Mouse (Mus musculus) liver, embryonic 16.5 days (tissue): Measurements from ENCODE around the gene Ahsg. TPM values are rescaled to one million over a fixed set of nuclear protein-coding genes. Genes with fewer than 3 reads are reported as not detected.

ENCODE experiments used
- ATAC-seq: fragments of 200-750 bp; cut with Nextera tagmentation; 2 replicates; pipeline ENCODE4 v1.8.0; 2017; ENCODE audit warnings: low read depth, mild to moderate bottlenecking, moderate number of reproducible peaks, moderate library complexity
- H3K27ac ChIP-seq: fragments of 300-500 bp; sonication (generic); 2 replicates; pipeline ENCODE4 v1.5.1; 2014; ENCODE audit warnings: mild to moderate bottlenecking, low read length
- H3K27me3 ChIP-seq: fragments of 300-500 bp; sonication (generic); 2 replicates; pipeline ENCODE4 v1.6.1; 2014; ENCODE audit warnings: low read depth, low read length, mixed read lengths; ENCODE audit not compliant: control insufficient read depth, insufficient read depth
- H3K36me3 ChIP-seq: fragments of 300-500 bp; sonication (generic); 2 replicates; pipeline ENCODE4 v1.6.1; 2014; ENCODE audit warnings: mild to moderate bottlenecking; ENCODE audit not compliant: control insufficient read depth, insufficient read depth
- H3K4me1 ChIP-seq: fragments of 300-500 bp; sonication (generic); 2 replicates; pipeline ENCODE4 v1.6.1; 2014; ENCODE audit warnings: low read depth, low read length, mixed read lengths; ENCODE audit not compliant: control insufficient read depth
- H3K4me2 ChIP-seq: fragments of 300-500 bp; sonication (generic); 2 replicates; pipeline ENCODE4 v1.6.1; 2014; ENCODE audit warnings: low read depth, low read length, mixed read lengths
- H3K4me3 ChIP-seq: fragments of 300-500 bp; sonication (generic); 2 replicates; pipeline ENCODE4 v1.5.1; 2014; ENCODE audit warnings: low read depth, mild to moderate bottlenecking, low read length
- H3K9ac ChIP-seq: fragments of 300-500 bp; sonication (generic); 2 replicates; pipeline ENCODE4 v1.6.1; 2014; ENCODE audit warnings: low read depth, low read length
- H3K9me3 ChIP-seq: fragments of 300-500 bp; sonication (generic); replicated peaks from 2 replicates; pipeline ENCODE4 v1.6.1; 2016; ENCODE audit warnings: low read length; ENCODE audit not compliant: control insufficient read depth
- WGBS: fragments of 180-500 bp; shearing (Covaris S2); extraction: QIAGEN DNeasy Blood & Tissue Kit; methylation state at CpG from one replicate; pipeline ENCODE4 v1.1.7; 2014; ENCODE audit not compliant: insufficient replicate concordance; 5-methylcytosine and 5-hydroxymethylcytosine counted together
- polyA plus RNA-seq: library from polyadenylated mRNA; unstranded; fragments of >200 nt; fragmentation: Nextera tagmentation; extraction: Ambion mirVana; gene quantifications from 2 replicates; pipeline ENCODE4 v1.2.1, GENCODE M21; 2015

Gene Ahsg
- polyA plus RNA-seq, 1 experiment from 2014 or later = 6,290 TPM

GRCm38 (mm10) chr16:22856773-22857172 is 34.3 kb upstream of the Ahsg start:
- Histone ChIP-seq H3K4me1 (peaks cover 37% of the 10 kb centered on the region), H3K9ac (peak overlapping the region; percentile 71), H3K4me2 (peak overlapping the region; percentile 96), H3K4me3 (peak overlapping the region; percentile 86), H3K9me3 (no peaks in the 10 kb centered on the region), H3K27ac (peak overlapping the region; percentile 97), H3K36me3 (peaks cover 2% of the 10 kb centered on the region; the same call in 1 of the 2 replicates), H3K27me3 (no peaks in the 10 kb centered on the region)
- peak; percentile 25 for ATAC-seq
- WGBS = 2% methylated on average over 9 of the region's 9 CpGs

GRCm38 (mm10) chr16:22857431-22858113 is 33.5 kb upstream of the Ahsg start, which contains the start of the genes Tbccd1 and Dnajb11:
Gene Tbccd1, minus strand, starts transcription at chr16:22857669.
Gene Dnajb11, plus strand, starts transcription at chr16:22857845.
- WGBS = under 1% methylated on average over 62 of the region's 62 CpGs
- peaks cover 2% of the 10 kb centered on the region for H3K36me3 ChIP-seq

GRCm38 (mm10) chr16:22872397-22872796 is 18.7 kb upstream of the Ahsg start:
- no peak overlapping the region for H3K9ac ChIP-seq
- H3K27me3 ChIP-seq = no peaks in the 10 kb centered on the region
- H3K4me1 ChIP-seq = no peaks in the 10 kb centered on the region
- no peak overlapping the region for H3K4me2 ChIP-seq
- no peak overlapping the region for H3K27ac ChIP-seq
- H3K36me3 ChIP-seq = peaks cover 50% of the 10 kb centered on the region
- no peaks in the 10 kb centered on the region for H3K9me3 ChIP-seq
- WGBS = 85% methylated on average over 8 of the region's 8 CpGs
- ATAC-seq = no peak
- no peak overlapping the region for H3K4me3 ChIP-seq

More at GRCm38 (mm10) chr16:22857431-22858113, 33.5 kb upstream of the Ahsg start, which contains the start of the genes Tbccd1 and Dnajb11:
- H3K27ac ChIP-seq = peak within 1 kb of the TSS; percentile 97
- peak within 1 kb of the TSS; percentile 96 for H3K4me2 ChIP-seq
- peak within 1 kb of the TSS; percentile 91 for H3K9ac ChIP-seq
- H3K27me3 ChIP-seq = no peaks in the 10 kb centered on the region
- peak within 1 kb of the TSS; percentile 86 for H3K4me3 ChIP-seq
- no peaks in the 10 kb centered on the region for H3K9me3 ChIP-seq
- H3K4me1 ChIP-seq = peaks cover 31% of the 10 kb centered on the region
- ATAC-seq = peak; percentile 96

DNA sequence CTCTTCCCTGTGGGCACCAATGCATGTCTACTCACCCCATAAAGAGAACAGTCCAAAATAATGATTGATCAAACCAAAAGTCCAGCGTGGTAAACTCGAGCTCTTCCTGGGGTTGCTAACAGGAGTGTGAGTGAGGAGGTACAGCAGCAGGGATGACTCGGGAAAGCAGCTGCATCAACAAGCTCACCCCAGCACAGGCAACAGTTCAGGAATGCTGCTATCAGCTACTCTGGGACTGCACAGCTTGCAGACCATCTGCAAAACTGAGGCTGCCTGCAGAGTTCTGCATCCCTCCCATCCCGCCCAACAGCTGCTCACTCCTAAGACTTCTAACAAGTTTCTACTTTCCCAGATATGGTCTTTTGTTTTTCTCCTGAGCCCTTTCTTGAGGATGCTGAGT is 17.7 kb upstream of the Ahsg start:
- Histone ChIP-seq H3K9ac (no peak overlapping the region), H3K9me3 (no peaks in the 10 kb centered on the region), H3K4me3 (no peak overlapping the region), H3K27ac (no peak overlapping the region), H3K27me3 (no peaks in the 10 kb centered on the region), H3K36me3 (peaks cover 40% of the 10 kb centered on the region), H3K4me2 (no peak overlapping the region), H3K4me1 (no peaks in the 10 kb centered on the region)
- ATAC-seq = no peak
- 72% methylated on average over 4 of the region's 4 CpGs for WGBS

GRCm38 (mm10) chr16:22876218-22877043 is 14.6 kb upstream of the Ahsg start:
- Histone ChIP-seq H3K4me1 (no peaks in the 10 kb centered on the region; the same call in none of the 2 replicates), H3K9me3 (no peaks in the 10 kb centered on the region), H3K27me3 (no peaks in the 10 kb centered on the region), H3K36me3 (peaks cover 11% of the 10 kb centered on the region; the same call in 1 of the 2 replicates), H3K4me3 (no peak overlapping the region), H3K27ac (no peak overlapping the region), H3K4me2 (no peak overlapping the region), H3K9ac (no peak overlapping the region)
- ATAC-seq = no peak
- 44% methylated on average over 9 of the region's 9 CpGs for WGBS

DNA sequence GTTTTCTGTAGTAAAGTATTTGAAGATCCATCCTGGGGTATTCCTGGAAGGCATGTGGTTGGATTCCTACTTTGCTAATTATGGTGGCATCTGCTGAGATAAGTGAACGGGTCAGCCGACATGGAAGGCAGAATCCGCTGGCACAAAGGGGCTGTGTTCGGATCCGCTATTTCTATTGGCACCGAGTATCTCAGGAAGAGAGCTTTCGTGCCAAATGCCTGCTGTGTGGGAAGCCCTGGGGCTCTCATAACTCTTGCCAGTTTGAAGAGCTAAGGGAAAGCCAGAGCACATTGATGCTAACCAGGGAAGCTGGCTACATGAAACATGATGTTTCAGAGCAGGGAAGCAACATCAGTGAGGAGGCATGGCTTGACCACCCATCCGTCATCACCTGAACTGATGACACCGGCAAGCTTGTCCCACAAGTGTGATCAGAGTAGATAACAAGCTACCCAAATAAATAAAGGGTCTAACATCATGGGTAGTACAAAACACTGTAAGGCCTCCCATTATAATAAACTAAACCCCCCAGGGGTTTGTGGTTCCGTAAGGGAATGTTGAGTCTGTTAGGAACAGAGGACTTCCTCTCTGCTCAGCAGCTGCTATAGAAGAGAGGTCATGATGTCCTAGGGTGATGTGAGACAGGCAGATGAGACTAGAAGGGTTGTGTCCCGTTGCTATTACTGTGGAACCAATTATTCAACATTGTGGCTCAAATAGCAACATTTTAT is 13.3 kb upstream of the Ahsg start:
- Histone ChIP-seq H3K4me1 (peaks cover 3% of the 10 kb centered on the region), H3K4me2 (no peak overlapping the region), H3K4me3 (no peak overlapping the region), H3K27me3 (no peaks in the 10 kb centered on the region), H3K9me3 (no peaks in the 10 kb centered on the region), H3K27ac (no peak overlapping the region), H3K36me3 (peaks cover under 1% of the 10 kb centered on the region; the same call in 1 of the 2 replicates), H3K9ac (no peak overlapping the region)
- 74% methylated on average over 11 of the region's 11 CpGs for WGBS
- ATAC-seq = no peak

GRCm38 (mm10) chr16:22878716-22879115 is 12.4 kb upstream of the Ahsg start:
- H3K27ac ChIP-seq = no peak overlapping the region
- H3K36me3 ChIP-seq = no peaks in the 10 kb centered on the region
- H3K9me3 ChIP-seq = no peaks in the 10 kb centered on the region
- no peaks in the 10 kb centered on the region for H3K27me3 ChIP-seq
- H3K4me3 ChIP-seq = no peak overlapping the region
- no peak for ATAC-seq
- no peak overlapping the region for H3K9ac ChIP-seq
- H3K4me1 ChIP-seq = peaks cover 3% of the 10 kb centered on the region
- H3K4me2 ChIP-seq = no peak overlapping the region
- 52% methylated on average over 7 of the region's 7 CpGs for WGBS

DNA sequence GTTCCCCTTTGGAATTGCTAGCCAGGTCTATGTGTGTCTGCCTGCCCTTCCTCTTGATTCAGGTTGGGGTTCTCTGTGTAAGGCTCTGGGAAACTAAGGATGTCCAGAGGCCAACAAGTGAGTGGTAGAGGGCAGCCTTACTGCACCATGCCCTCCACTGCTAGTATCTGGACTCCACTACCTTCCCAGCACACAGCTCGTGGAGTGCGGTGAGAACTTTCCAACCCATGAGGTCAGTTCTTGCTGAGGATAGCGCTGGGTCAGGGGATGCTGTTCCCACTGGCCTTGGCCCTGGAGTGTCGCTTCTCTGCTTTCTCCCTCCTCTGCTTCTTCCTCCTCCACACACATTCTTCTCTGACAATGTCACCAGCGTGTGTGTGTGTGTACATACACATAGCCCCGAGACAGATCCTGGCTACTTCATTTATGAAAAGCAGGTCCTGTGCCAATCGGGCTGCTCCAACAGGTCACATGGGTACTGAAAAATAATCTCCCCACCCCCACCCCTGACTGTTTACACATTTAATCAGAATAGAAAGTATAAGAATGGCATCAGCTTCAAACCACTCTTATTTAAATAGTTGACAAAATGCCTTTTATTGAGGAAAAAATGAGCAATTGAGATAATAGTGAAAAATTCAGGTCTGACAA is 11.0 kb upstream of the Ahsg start:
- Histone ChIP-seq H3K27me3 (no peaks in the 10 kb centered on the region), H3K9me3 (no peaks in the 10 kb centered on the region), H3K27ac (peak overlapping the region; percentile 52), H3K4me2 (no peak overlapping the region), H3K36me3 (no peaks in the 10 kb centered on the region), H3K4me3 (no peak overlapping the region), H3K4me1 (peaks cover 3% of the 10 kb centered on the region), H3K9ac (no peak overlapping the region)
- WGBS = 62% methylated on average over 7 of the region's 7 CpGs
- ATAC-seq = no peak
